Mouse (Mus musculus) stomach, embryonic 16.5 days (tissue): ENCODE results near the gene Rpl36a. TPM values are rescaled to one million over a fixed set of nuclear protein-coding genes. Genes with fewer than 3 reads are reported as not detected.

ENCODE experiments used
- ATAC-seq: fragments of 200-750 bp; cut with Nextera tagmentation; 2 replicates; pipeline ENCODE4 v1.8.0; 2017; ENCODE audit warnings: moderate number of reproducible peaks, moderate TSS enrichment; ENCODE audit not compliant: insufficient read depth, low FRiP score
- H3K27ac ChIP-seq: fragments of 300-500 bp; sonication (generic); 2 replicates; pipeline ENCODE4 v1.5.1; 2014; ENCODE audit warnings: low read length
- H3K27me3 ChIP-seq: fragments of 300-500 bp; sonication (generic); 2 replicates; pipeline ENCODE4 v1.6.1; 2014; ENCODE audit warnings: low read length, control low read depth, mixed read lengths; ENCODE audit not compliant: control insufficient read depth, insufficient read depth
- H3K36me3 ChIP-seq: fragments of 300-500 bp; sonication (generic); 2 replicates; pipeline ENCODE4 v1.6.1; 2014; ENCODE audit warnings: low read length; ENCODE audit not compliant: control insufficient read depth, insufficient read depth
- H3K4me1 ChIP-seq: fragments of 300-500 bp; sonication (generic); 2 replicates; pipeline ENCODE4 v1.6.1; 2014; ENCODE audit warnings: low read length, control low read depth, mixed read lengths; ENCODE audit not compliant: control insufficient read depth, insufficient read depth
- H3K4me2 ChIP-seq: fragments of 300-500 bp; sonication (generic); 2 replicates; pipeline ENCODE4 v1.6.1; 2014; ENCODE audit warnings: low read depth, low read length, mixed read lengths
- H3K4me3 ChIP-seq: fragments of 300-500 bp; sonication (generic); replicated peaks from 2 replicates; pipeline ENCODE4 v1.5.1; 2014; ENCODE audit warnings: mild to moderate bottlenecking, low read length
- H3K9ac ChIP-seq: fragments of 300-500 bp; sonication (generic); 2 replicates; pipeline ENCODE4 v1.6.1; 2014; ENCODE audit warnings: low read length
- H3K9me3 ChIP-seq: fragments of 300-500 bp; sonication (generic); replicated peaks from 2 replicates; pipeline ENCODE4 v1.6.1; 2016; ENCODE audit warnings: low read length, control low read depth; ENCODE audit not compliant: control insufficient read depth
- WGBS: fragments of 180-500 bp; shearing (Covaris S2); extraction: QIAGEN DNeasy Blood & Tissue Kit; methylation state at CpG from one replicate; pipeline ENCODE4 v1.1.7; 2014; 5-methylcytosine and 5-hydroxymethylcytosine counted together
- polyA plus RNA-seq: library from polyadenylated mRNA; unstranded; fragments of >200 nt; fragmentation: Nextera tagmentation; extraction: Ambion mirVana; gene quantifications from 2 replicates; pipeline ENCODE4 v1.2.1, GENCODE M21; 2015

The Rpl36a gene
- polyA plus RNA-seq, 1 experiment from 2014 or later = 424 TPM

DNA sequence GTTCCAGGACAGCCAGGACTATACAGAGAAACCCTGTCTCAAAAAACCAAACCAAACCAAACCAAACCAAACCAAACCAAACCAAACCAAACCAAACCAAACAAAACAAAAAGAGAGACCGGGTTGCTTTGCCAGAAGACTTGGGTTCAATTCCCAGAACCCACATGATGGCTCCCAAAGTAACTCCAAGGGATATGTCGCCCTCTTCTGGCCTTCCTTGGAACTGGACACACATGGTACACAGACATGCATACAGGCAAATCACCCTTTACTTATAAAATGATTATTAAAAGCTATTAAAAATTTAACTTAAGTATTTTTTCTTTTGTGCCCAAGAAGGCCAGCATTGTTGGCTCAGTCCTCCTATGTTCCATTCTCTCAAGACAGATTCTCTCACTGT is 28.9 kb downstream of the Rpl36a start:
- H3K9ac ChIP-seq = no peak overlapping the region
- no peak for ATAC-seq
- H3K4me2 ChIP-seq = no peak overlapping the region
- WGBS = 66% methylated on average over 2 of the region's 2 CpGs
- H3K27me3 ChIP-seq = no peaks in the 10 kb centered on the region
- H3K4me1 ChIP-seq = no peaks in the 10 kb centered on the region
- no peaks in the 10 kb centered on the region for H3K9me3 ChIP-seq
- H3K4me3 ChIP-seq = no peak overlapping the region
- H3K27ac ChIP-seq = no peak overlapping the region
- H3K36me3 ChIP-seq = no peaks in the 10 kb centered on the region

DNA sequence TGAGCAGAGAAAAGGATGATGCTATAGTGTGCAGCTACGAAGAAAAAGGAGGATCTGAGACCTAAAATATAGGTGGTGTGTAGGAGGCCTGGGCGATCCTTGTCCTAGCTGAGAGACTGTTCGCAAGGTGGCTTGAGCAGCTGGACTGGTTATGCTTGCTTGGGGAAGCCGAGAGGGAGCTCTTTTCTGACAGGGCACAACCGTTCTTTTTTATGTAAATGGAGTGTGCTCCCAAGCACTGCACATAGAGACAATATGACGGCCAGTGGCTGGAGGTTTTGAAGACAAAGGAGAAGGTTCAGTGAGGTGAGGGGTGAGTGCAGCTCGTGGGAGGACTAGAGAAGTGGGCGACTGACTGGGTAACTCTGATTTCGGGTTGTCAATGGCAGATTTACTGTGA is 34.2 kb downstream of the Rpl36a start:
- no peaks in the 10 kb centered on the region for H3K36me3 ChIP-seq
- WGBS = 64% methylated on average over 9 of the region's 9 CpGs
- no peak for ATAC-seq

DNA sequence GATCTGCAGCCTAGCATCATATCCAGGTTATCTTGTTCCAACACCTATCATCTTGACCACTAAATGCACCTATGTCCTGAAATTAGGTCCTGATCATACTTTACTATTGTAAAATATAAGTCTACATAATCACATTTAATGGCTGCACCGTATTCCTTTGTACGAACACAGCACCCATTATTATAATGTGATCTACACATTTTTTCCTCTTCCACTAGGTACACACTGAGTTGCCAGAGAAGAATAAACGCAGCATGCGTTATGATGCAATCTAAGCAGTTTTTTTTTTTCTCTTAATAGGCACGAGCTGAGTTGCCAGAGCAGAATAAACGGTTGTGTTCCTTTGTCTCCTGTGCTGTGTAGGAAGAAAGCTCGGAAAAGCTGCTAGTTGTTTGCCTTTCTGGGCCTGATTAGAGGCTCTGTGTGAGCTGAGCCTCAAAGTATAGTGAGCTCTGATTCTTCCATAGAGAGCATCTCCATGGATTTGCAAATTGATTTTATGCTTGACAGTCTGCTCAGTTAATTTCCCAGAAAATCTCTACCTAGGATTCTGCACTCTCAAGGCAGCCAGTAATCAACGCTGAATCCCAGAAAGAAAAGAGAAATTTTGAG is 34.9 kb downstream of the Rpl36a start:
- Histone ChIP-seq H3K27ac (no peak overlapping the region), H3K9me3 (no peaks in the 10 kb centered on the region), H3K36me3 (no peaks in the 10 kb centered on the region), H3K9ac (no peak overlapping the region), H3K27me3 (no peaks in the 10 kb centered on the region), H3K4me3 (no peak overlapping the region), H3K4me1 (no peaks in the 10 kb centered on the region), H3K4me2 (no peak overlapping the region)
- 51% methylated on average over 8 of the region's 8 CpGs for WGBS
- no peak for ATAC-seq

More for the DNA sequence above, 34.2 kb downstream of the Rpl36a start:
- H3K27ac ChIP-seq = no peak overlapping the region
- H3K27me3 ChIP-seq = no peaks in the 10 kb centered on the region
- H3K4me2 ChIP-seq = no peak overlapping the region
- no peak overlapping the region for H3K4me3 ChIP-seq
- no peaks in the 10 kb centered on the region for H3K4me1 ChIP-seq
- H3K9ac ChIP-seq = no peak overlapping the region
- H3K9me3 ChIP-seq = no peaks in the 10 kb centered on the region

DNA sequence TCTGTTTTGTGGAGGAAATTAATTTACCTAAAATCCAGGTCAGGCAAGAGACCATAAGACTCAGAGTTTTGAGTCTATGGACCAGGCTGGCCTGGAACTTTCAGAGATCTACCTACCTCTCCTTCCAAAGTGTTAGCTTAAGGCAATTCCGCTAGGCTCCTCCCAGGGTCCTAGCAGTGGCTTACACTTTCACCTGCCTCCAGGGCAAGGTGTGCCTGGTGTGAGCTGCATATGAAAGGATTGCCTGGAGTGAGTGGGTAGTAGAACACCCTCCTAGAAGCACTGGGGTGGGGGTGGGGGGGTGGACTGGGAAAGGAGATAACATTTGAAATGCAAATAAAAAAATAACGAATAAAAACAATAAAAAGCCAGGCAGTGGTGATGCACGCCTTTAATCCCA is 36.2 kb downstream of the Rpl36a start:
- no peak overlapping the region for H3K9ac ChIP-seq
- H3K4me1 ChIP-seq = no peaks in the 10 kb centered on the region
- WGBS = 92% methylated on average over 3 of the region's 3 CpGs
- no peak overlapping the region for H3K4me2 ChIP-seq
- no peak overlapping the region for H3K27ac ChIP-seq
- no peaks in the 10 kb centered on the region for H3K9me3 ChIP-seq
- H3K27me3 ChIP-seq = no peaks in the 10 kb centered on the region
- H3K36me3 ChIP-seq = no peaks in the 10 kb centered on the region
- ATAC-seq = no peak
- H3K4me3 ChIP-seq = no peak overlapping the region

DNA sequence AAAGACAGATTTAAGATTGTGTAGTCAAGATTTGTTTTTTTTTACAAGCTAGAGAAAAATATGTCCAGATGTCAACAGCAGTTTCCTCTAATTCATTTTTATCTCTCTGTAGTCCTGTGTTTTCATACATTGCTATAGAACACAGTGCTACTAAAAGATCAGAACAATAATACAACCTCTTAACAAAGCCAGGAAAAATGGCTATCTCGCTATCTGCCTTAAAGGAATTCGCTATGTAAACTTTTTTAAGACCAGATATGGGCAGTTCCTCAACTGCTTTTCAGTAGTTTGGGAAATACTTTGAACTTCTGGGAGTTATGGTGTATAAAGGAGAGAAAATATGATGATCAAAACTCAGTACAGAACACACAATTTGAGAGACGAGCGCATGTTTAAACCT is 37.9 kb downstream of the Rpl36a start:
- Histone ChIP-seq H3K4me3 (no peak overlapping the region), H3K4me2 (no peak overlapping the region), H3K9me3 (no peaks in the 10 kb centered on the region), H3K9ac (no peak overlapping the region), H3K27me3 (no peaks in the 10 kb centered on the region), H3K27ac (no peak overlapping the region), H3K4me1 (no peaks in the 10 kb centered on the region), H3K36me3 (no peaks in the 10 kb centered on the region)
- no peak for ATAC-seq
- 50% methylated on average over 4 of the region's 4 CpGs for WGBS

DNA sequence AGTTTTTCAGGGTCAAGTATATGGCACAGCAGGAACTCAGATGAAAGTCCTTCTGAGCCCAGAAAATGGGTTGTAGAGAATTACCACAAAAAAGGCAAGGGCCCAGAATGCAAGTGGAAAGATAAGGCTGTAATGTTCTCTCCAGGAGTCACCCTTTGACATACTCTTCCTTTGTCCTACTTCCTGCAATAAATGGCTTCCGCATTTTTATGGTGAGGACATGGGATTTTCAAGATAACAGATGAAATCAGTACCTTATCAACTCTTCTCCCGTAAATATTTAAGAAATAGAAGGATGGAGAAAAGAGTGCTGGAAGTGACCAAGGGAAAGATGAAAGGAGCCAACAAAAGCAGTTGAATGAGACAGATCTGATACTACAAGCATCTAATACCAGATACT is 42.7 kb downstream of the Rpl36a start:
- no peak overlapping the region for H3K27ac ChIP-seq
- no peak overlapping the region for H3K9ac ChIP-seq
- no peaks in the 10 kb centered on the region for H3K9me3 ChIP-seq
- no peak overlapping the region for H3K4me3 ChIP-seq
- H3K4me2 ChIP-seq = no peak overlapping the region
- WGBS = 73% methylated on average over 2 of the region's 2 CpGs
- ATAC-seq = no peak
- H3K36me3 ChIP-seq = no peaks in the 10 kb centered on the region
- no peaks in the 10 kb centered on the region for H3K27me3 ChIP-seq
- H3K4me1 ChIP-seq = no peaks in the 10 kb centered on the region

DNA sequence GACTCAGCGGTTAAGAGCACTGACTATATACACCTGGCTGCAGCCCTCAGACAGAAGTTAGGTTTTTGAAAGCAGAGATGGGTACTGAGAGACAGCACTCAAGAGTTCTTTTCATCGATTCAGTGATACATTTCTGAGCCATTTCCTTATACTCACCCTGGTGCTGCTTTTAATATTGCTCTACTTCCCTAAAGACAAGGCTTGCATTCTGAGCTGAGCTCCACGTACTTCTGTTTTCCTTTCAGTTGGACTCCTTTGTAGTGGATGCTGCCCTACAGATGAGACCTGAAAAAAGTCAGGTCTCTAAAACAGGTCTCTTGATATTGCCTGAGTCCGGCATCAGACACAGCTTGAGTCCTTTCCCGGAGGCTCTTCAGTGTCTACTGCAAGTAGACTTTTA is 47.3 kb downstream of the Rpl36a start:
- ATAC-seq = no peak
- Histone ChIP-seq H3K9me3 (no peaks in the 10 kb centered on the region), H3K27ac (no peak overlapping the region), H3K4me2 (no peak overlapping the region), H3K4me1 (no peaks in the 10 kb centered on the region), H3K4me3 (no peak overlapping the region), H3K36me3 (no peaks in the 10 kb centered on the region), H3K9ac (no peak overlapping the region), H3K27me3 (no peaks in the 10 kb centered on the region)
- WGBS = 87% methylated on average over 5 of the region's 5 CpGs

DNA sequence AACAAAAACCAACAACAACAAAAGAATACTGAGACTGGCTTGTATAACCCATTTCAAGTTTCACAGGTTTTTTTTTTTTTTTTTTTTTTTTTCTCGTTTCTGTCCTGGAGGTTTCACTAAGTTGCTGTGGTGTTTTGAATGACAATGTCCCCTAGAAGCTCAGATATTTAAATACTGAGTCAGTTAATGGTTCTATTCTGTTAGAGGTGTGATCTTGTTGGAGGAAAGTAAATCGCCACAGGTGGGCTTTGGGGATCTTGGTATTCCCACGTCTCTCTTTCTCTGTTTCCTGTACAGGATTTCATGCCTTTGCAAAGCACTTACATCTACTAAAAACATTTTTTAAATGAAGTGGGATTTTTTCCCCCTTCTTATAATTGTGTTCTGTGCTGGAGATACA is 49.7 kb downstream of the Rpl36a start:
- Histone ChIP-seq H3K4me1 (no peaks in the 10 kb centered on the region), H3K9ac (no peak overlapping the region), H3K27ac (no peak overlapping the region), H3K4me3 (no peak overlapping the region), H3K27me3 (no peaks in the 10 kb centered on the region), H3K36me3 (no peaks in the 10 kb centered on the region), H3K4me2 (no peak overlapping the region), H3K9me3 (no peaks in the 10 kb centered on the region)
- 46% methylated on average over 3 of the region's 3 CpGs for WGBS
- no peak for ATAC-seq

DNA sequence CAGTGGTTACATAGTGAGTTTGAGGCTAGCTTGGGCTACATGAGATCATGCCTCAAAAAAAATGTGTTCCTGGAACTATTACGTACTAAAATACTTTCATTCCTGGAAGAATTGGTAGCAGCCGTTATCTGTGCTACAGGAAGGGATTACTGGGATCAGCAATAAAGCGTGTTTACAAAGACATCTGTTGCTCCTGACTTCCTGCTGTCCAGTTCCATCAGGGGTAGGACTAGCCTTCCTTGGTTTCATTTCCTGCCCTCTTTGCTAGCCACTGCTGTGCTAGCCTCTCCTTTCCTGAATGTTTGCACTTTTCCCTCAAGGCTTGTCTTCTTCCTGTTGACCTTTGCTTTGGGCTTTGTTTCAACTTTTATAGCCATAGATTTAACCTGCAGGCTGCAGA is 50.4 kb downstream of the Rpl36a start:
- WGBS = 50% methylated on average over 3 of the region's 3 CpGs
- Histone ChIP-seq H3K27ac (no peak overlapping the region), H3K36me3 (no peaks in the 10 kb centered on the region), H3K27me3 (no peaks in the 10 kb centered on the region), H3K4me2 (no peak overlapping the region), H3K4me3 (no peak overlapping the region), H3K9ac (no peak overlapping the region), H3K9me3 (no peaks in the 10 kb centered on the region), H3K4me1 (no peaks in the 10 kb centered on the region)
- no peak for ATAC-seq
